Mouse (Mus musculus): ENCODE results near the gene Sema6d. TPM values are rescaled to one million over a fixed set of nuclear protein-coding genes. Genes with fewer than 3 reads are reported as not detected.
A peak's percentile ranks its signal among the peaks of the same experiment; 100 is the strongest.

Sema6d gene
- total RNA-seq, 4 experiments from 2014 or later, result 15.2 to 21.4 (median 15.9) TPM

DNA sequence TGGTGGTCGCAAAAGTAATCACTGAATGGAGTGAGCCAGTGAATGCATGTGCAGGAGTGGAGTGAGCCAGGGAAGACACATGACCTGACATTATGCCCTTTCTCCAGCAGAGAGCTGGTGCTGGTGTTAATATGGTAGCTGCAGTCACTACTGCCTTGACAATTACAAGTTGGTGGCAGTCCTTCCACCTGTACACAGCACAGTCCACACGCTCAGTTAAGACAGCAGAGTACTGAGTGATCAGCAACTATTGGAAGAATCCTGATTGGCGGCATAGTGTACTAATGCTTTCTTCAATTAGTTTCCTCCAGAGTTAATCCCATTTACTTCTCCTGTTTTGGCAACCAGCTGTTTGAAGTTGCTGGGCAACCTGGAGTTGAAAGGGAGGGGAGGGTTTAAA lies 81.9 kb downstream of the Sema6d start:
- no peak for DNase-seq (ENCODE audit: low spot score)

GRCm38 (mm10) chr2:124176265-124176664 lies 86.5 kb downstream of the Sema6d start:
- DNase-seq (ENCODE audit: low spot score), result no peak

- DNase-seq (ENCODE audit: low spot score), result no peak
Observed at GRCm38 (mm10) chr2:124176711-124177169, 87.0 kb downstream of the Sema6d start.

- no peak for DNase-seq (ENCODE audit: low spot score)
Observed at GRCm38 (mm10) chr2:124189271-124189670, 99.5 kb downstream of the Sema6d start.

GRCm38 (mm10) chr2:124194041-124194440 lies 104.3 kb downstream of the Sema6d start:
- no peak for DNase-seq (ENCODE audit: low spot score)

- DNase-seq (ENCODE audit: low spot score), result no peak
Observed at GRCm38 (mm10) chr2:124201493-124201892, 111.7 kb downstream of the Sema6d start.

GRCm38 (mm10) chr2:124202475-124202990 lies 112.8 kb downstream of the Sema6d start:
- DNase-seq (ENCODE audit: low spot score), result no peak

- DNase-seq (ENCODE audit: low spot score), result no peak
Observed at GRCm38 (mm10) chr2:124205811-124206210, 116.0 kb downstream of the Sema6d start.

GRCm38 (mm10) chr2:124208251-124208650 lies 118.5 kb downstream of the Sema6d start:
- DNase-seq (ENCODE audit: low spot score), result no peak

DNA sequence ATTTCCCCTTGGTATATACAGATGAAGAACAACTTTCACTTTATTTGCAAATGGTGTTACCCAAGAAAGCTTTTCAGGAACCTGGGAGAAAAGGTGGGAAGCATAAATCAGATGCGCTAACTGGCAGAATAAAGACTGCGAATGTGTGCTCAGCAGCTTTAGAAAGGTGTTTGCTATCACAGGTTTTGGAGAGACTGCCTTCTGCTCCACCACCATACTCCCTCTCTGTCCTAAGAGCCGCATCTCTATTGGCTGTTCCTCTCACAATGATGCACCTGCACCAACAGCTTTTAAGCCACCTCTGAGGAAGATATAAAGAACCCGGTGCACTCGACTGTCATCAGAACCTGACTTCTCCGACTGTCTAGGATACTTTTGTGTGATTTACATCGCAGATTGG lies 133.8 kb downstream of the Sema6d start:
- no peak for DNase-seq (ENCODE audit: low spot score)

DNA sequence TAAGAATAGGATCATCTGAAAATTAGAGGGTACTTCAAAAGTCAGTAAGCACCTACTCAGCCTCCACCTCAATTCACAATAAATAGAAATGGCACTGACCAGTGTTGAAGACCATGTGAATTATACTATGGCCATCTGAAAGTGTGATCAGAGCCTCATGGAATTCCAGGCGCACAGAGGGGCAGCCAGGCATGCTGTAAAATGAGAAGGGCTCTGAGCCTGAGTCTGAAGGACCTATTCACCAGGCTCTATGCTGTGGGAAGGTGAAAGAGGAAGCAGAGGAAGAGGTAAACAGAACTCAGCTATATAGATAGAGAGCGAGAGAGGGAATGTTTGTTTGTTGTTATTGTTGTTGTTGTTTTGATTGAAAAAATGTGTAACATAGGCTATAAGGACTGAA lies 134.6 kb downstream of the Sema6d start:
- DNase-seq (ENCODE audit: low spot score), result no peak

- DNase-seq (ENCODE audit: low spot score), result no peak
Observed at GRCm38 (mm10) chr2:124234636-124235221, 145.0 kb downstream of the Sema6d start.

GRCm38 (mm10) chr2:124235237-124236055 lies 145.7 kb downstream of the Sema6d start:
- DNase-seq (ENCODE audit: low spot score), result no peak

- DNase-seq (ENCODE audit: low spot score), result no peak
Observed at GRCm38 (mm10) chr2:124236831-124237230, 147.1 kb downstream of the Sema6d start.

- peak; percentile 19 for DNase-seq (ENCODE audit: low spot score)
Observed at GRCm38 (mm10) chr2:124243608-124244007, 153.8 kb downstream of the Sema6d start.

DNA sequence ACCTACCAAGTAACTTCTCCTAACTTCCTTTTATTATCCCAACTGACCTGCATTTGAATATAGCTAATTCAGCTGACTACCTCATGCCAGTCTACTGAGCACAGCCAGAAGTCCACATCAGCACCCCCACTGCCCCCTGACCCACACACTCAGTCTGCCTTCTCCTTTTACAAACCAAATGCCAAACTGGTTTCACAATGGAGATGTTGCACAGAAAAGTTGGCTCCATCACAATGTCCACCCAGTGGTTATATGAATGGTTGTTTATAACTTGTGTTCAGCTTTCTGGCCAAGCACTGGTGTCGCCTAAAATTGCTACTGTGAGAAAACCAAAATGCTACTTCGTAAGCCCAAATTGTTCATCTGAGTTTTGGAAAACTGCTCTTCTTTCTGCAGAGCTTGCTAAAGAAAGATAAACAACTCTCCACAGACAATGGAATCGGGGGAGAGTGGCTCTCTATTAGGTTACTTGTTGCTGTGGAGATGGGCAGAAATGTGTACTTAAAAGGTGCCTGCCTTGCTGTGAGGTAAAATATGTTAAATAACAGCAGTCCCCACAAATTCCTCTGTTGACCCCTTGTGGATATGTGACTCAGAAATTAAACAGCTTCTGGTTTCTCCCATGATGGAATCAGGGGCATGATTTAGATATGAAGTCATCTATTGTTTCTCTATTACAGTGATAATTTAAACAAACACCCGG lies 154.9 kb downstream of the Sema6d start:
- no peak for DNase-seq (ENCODE audit: low spot score)

GRCm38 (mm10) chr2:124258108-124258507 lies 168.3 kb downstream of the Sema6d start:
- DNase-seq (ENCODE audit: low spot score), result no peak

GRCm38 (mm10) chr2:124264309-124264708 lies 174.5 kb downstream of the Sema6d start:
- no peak for DNase-seq (ENCODE audit: low spot score)

- no peak for DNase-seq (ENCODE audit: low spot score)
Observed at GRCm38 (mm10) chr2:124271156-124271555, 181.4 kb downstream of the Sema6d start.

DNA sequence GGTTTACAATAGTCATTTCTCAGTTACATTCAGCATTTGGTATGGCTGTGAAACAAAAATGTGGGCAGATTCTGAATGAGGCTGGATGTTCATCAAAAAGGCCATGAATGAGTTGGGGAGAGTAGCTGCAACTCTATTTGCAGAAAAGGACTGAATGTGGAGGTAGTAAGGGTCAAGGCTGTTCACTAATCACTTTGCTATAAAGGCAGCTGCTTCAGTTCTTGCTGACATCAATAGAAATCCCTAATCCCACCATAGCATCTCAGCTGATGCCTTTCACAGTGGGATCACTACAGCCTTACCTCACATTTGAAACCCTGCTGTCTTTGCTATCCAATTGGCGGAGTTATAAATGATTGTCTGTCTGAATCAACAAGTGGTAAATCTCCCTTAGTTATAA lies 187.7 kb downstream of the Sema6d start:
- no peak for DNase-seq (ENCODE audit: low spot score)

DNA sequence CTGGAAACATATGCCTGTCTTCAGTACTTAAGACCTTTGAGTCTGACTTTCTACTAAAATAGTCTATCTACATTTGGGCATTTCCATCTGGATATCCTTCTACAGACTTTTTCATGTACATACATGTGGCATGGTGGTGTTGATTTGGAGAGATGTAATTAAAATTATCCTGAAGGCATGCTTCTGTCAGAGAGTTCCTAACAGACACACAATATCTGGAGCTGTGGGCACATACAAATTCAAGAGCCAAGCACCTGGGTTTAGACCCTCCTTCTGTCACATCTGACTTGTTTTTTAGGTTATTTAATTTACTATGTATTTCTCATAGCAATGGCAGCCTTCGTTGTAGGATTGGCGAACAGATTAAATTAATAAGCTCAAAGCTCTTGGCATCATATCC lies 195.3 kb downstream of the Sema6d start:
- DNase-seq (ENCODE audit: low spot score), result no peak

DNA sequence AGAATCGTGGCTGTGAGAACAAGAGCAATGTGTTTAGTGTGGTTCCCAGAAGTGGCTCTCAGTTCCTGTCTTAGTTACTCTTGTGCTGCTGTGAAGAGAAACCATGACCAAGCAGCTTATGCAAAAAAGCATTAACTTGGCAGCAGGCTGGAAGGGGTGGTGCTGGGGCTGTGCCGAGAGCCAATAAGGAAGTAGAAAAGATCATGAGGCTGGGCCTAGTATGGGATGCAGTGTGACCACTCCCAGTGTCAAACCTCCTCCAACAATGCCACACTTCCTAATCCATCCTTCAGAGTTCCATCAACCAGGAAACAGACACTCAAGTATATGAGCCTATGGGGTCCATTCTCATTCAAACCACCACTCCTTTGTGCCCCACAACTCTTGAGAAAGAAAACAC lies 199.6 kb downstream of the Sema6d start:
- no peak for DNase-seq (ENCODE audit: low spot score)
